Mouse (Mus musculus) brain, embryonic 14.5 days (tissue): ENCODE measurements at regions not wholly inside any gene's neighbourhood (a gene's known extent, or its start where the extent isn't known, plus 50 kb on each side); places are given as distances from the start of the nearest gene placed in this dataset.

ENCODE experiments used
- CTCF ChIP-seq: fragments of 200-500 bp; IDR thresholded peaks from 2 replicates; pipeline ENCODE4 v1.5.1; 2012; ENCODE audit warnings: inconsistent platforms, mild to moderate bottlenecking, moderate library complexity, borderline replicate concordance; ENCODE audit not compliant: insufficient read depth, insufficient read length; ENCODE audit errors: extremely low read depth
- POLR2A ChIP-seq: fragments of 200-500 bp; IDR thresholded peaks from 2 replicates; pipeline ENCODE4 v1.6.1; 2012; ENCODE audit warnings: mild to moderate bottlenecking, inconsistent platforms, borderline replicate concordance; ENCODE audit not compliant: poor library complexity, insufficient read depth, insufficient read length, severe bottlenecking; ENCODE audit errors: extremely low read depth

GRCm38 (mm10) chr15:5708454-5708853, 464.5 kb upstream of the Ptger4 start:
- TF ChIP-seq CTCF (no peak), POLR2A (no peak)
